Mouse (Mus musculus): Measurements from ENCODE around the gene Zfp746. TPM values are rescaled to one million over a fixed set of nuclear protein-coding genes. Genes with fewer than 3 reads are reported as not detected.

Gene Zfp746
- total RNA-seq (2017) = 40.7 and 47.6 TPM in 2 replicates

GRCm38 (mm10) chr6:48086471-48086878 lies at the start of gene Zfp746:
Zfp746 (minus strand) TSS chr6:48086593.
- peak; percentile 84 for ATAC-seq (ENCODE audit: extremely low read depth, insufficient number of reproducible peaks, low FRiP score, poor library complexity, severe bottlenecking)

- ATAC-seq (ENCODE audit: extremely low read depth, insufficient number of reproducible peaks, low FRiP score, poor library complexity, severe bottlenecking) = peak; percentile 96
These were observed 34.7 kb upstream of the Zfp746 start for GRCm38 (mm10) chr6:48121092-48121491.

- no peak for ATAC-seq (ENCODE audit: extremely low read depth, insufficient number of reproducible peaks, low FRiP score, poor library complexity, severe bottlenecking)
These were observed 29.6 kb upstream of the Zfp746 start for GRCm38 (mm10) chr6:48116036-48116435.

- ATAC-seq (ENCODE audit: extremely low read depth, insufficient number of reproducible peaks, low FRiP score, poor library complexity, severe bottlenecking) = no peak
These were observed 743 bp upstream of the Zfp746 start for GRCm38 (mm10) chr6:48086957-48087715.

GRCm38 (mm10) chr6:48085521-48086404 lies 630 bp downstream of the Zfp746 start:
- peak; percentile 55 for ATAC-seq (ENCODE audit: extremely low read depth, insufficient number of reproducible peaks, low FRiP score, poor library complexity, severe bottlenecking)

- ATAC-seq (ENCODE audit: extremely low read depth, insufficient number of reproducible peaks, low FRiP score, poor library complexity, severe bottlenecking) = 0 out of 2 replicates have a peak, but pooled peaks have one; percentile 11
These were observed 2.6 kb downstream of the Zfp746 start for GRCm38 (mm10) chr6:48083733-48084191.

GRCm38 (mm10) chr6:48081952-48082351 lies 4.4 kb downstream of the Zfp746 start:
- no peak for ATAC-seq (ENCODE audit: extremely low read depth, insufficient number of reproducible peaks, low FRiP score, poor library complexity, severe bottlenecking)

GRCm38 (mm10) chr6:48081021-48081420 lies 5.4 kb downstream of the Zfp746 start:
- ATAC-seq (ENCODE audit: extremely low read depth, insufficient number of reproducible peaks, low FRiP score, poor library complexity, severe bottlenecking) = no peak

GRCm38 (mm10) chr6:48073316-48073715 lies 13.1 kb downstream of the Zfp746 start:
- ATAC-seq (ENCODE audit: extremely low read depth, insufficient number of reproducible peaks, low FRiP score, poor library complexity, severe bottlenecking) = peak; percentile 56; the same call in 1 of the 2 replicates

- ATAC-seq (ENCODE audit: extremely low read depth, insufficient number of reproducible peaks, low FRiP score, poor library complexity, severe bottlenecking) = no peak
These were observed 18.9 kb downstream of the Zfp746 start for GRCm38 (mm10) chr6:48067492-48067891.

- ATAC-seq (ENCODE audit: extremely low read depth, insufficient number of reproducible peaks, low FRiP score, poor library complexity, severe bottlenecking) = no peak
These were observed 20.8 kb downstream of the Zfp746 start for GRCm38 (mm10) chr6:48065587-48066075.

- ATAC-seq (ENCODE audit: extremely low read depth, insufficient number of reproducible peaks, low FRiP score, poor library complexity, severe bottlenecking) = no peak
These were observed 21.9 kb downstream of the Zfp746 start for GRCm38 (mm10) chr6:48064451-48064850.

- no peak for ATAC-seq (ENCODE audit: extremely low read depth, insufficient number of reproducible peaks, low FRiP score, poor library complexity, severe bottlenecking)
These were observed 22.5 kb downstream of the Zfp746 start for GRCm38 (mm10) chr6:48063940-48064339.

GRCm38 (mm10) chr6:48060895-48061294 lies 25.5 kb downstream of the Zfp746 start:
- no peak for ATAC-seq (ENCODE audit: extremely low read depth, insufficient number of reproducible peaks, low FRiP score, poor library complexity, severe bottlenecking)

- no peak for ATAC-seq (ENCODE audit: extremely low read depth, insufficient number of reproducible peaks, low FRiP score, poor library complexity, severe bottlenecking)
These were observed 26.0 kb downstream of the Zfp746 start for GRCm38 (mm10) chr6:48060421-48060820.

- ATAC-seq (ENCODE audit: extremely low read depth, insufficient number of reproducible peaks, low FRiP score, poor library complexity, severe bottlenecking) = no peak
These were observed 34.3 kb downstream of the Zfp746 start for GRCm38 (mm10) chr6:48052136-48052535.

- no peak for ATAC-seq (ENCODE audit: extremely low read depth, insufficient number of reproducible peaks, low FRiP score, poor library complexity, severe bottlenecking)
These were observed 34.7 kb downstream of the Zfp746 start for GRCm38 (mm10) chr6:48051666-48052065.

GRCm38 (mm10) chr6:48049273-48050065 lies 36.9 kb downstream of the Zfp746 start:
- ATAC-seq (ENCODE audit: extremely low read depth, insufficient number of reproducible peaks, low FRiP score, poor library complexity, severe bottlenecking) = no peak
